Mouse (Mus musculus): ENCODE data around the gene Wbp1. TPM values are rescaled to one million over a fixed set of nuclear protein-coding genes. Genes with fewer than 3 reads are reported as not detected.

Wbp1 gene
- polyA plus RNA-seq (2015; fragmentation: Illumina TruSeq; extraction: RNeasy Lipid Tissue Mini Kit (QIAGEN cat#74804); ENCODE audit: low read depth, low replicate concordance), result 53.1 TPM

DNA sequence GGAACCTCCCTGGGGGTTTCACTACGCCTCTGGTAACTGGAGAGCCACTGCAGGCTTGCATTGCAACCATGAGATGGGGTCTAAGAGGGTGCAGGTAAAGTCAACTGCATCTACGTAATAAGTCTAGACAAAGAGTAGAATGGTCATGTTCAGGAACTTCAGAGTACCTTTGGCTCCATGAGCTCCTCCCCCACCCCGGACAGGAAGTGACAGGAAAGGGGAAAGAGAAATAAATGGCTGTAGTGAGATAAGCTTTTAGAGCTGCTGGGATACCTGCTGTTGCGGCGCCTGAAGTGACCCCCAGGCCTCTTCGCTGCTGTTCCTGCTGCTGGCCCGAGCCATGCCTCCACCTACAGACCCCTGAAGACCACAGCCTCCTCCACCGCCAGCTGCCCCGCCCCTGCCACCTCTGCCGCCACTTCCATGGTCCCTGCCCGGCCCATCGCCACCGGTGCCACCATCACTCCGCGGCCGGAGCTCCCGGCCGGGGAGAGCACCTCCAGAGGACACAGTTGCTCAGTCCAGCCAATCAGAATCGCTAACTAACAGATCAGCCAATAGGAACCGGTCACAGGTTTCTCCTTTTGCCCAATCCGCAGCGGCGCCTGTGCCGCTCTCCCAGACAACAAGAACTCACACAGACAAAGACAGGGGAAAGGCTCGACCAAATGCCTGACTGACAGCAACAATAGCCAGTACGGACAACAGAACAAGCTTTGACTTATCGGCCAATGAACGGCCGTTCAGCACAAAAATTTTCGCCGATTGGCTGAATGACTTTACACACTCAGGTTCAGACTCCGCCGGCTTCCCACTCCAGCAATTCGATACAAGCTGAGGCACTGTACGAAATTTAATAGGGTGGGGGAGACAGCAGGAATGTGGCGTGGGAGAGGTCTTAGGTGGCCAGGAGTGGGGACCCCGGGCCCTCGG is at the start of gene Wbp1:
Wbp1 (minus strand) TSS at position 630 of the 933 bp plus-strand sequence.

DNA sequence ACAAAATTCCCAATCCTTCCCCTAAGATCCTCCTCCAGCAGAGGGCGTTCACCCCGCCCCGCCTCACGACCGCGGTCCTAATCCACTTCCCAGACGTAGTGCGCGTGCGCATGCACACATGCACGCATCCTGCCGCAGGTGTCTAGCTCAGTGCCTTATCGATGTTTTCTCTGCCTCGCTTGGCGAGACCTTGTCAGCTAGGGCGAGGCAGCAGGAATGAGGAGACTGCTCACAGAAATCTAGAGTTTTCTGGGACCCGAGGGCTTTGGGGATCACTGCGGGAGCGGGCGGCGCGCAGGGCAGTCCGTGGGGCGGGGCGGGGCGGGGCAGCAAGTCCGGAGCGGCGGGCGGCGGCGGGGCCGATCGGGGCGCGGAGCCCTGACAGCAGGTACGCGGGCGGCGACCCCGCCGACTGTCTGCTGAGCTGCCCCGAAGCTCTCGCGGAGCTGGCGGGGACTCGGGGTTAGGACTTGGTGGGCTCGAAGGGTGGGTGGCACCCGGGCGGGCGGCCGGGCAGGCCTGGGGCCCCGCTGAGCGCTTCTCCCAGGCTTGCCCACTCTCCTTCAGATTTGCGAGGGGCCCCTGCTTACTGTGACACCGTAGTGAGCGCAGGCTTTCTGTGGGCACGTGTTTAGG is 44.4 kb upstream of the Wbp1 start, which contains the start of gene Dctn1:
Dctn1 (plus strand) TSS at position 314 of the 636 bp plus-strand sequence.

DNA sequence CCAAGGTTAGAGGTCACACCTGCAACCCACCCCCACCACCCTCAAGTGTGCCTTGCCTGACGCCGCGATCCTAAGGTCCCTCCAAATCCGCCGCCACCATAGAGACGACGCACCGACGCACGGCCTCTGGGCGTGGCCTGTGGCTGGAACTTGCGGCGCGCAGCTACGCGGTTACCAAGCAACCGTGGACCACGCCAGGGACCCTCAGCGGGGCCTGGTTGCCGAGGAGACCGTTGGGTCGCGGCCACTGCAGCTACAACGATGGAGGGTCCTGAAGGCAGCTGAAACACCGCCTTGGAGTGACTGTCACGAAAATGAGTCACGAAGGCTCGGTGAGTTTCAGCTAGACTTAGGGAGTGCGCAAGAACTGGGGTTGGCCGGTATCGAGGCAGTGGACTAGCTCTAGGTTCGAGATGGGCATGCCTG is 34.9 kb upstream of the Wbp1 start, which contains the start of the genes Wdr54 and 1700003E16Rik:
Wdr54 (minus strand) TSS at position 139 of the 426 bp plus-strand sequence.
1700003E16Rik (plus strand) TSS at position 146 of the 426 bp plus-strand sequence.

DNA sequence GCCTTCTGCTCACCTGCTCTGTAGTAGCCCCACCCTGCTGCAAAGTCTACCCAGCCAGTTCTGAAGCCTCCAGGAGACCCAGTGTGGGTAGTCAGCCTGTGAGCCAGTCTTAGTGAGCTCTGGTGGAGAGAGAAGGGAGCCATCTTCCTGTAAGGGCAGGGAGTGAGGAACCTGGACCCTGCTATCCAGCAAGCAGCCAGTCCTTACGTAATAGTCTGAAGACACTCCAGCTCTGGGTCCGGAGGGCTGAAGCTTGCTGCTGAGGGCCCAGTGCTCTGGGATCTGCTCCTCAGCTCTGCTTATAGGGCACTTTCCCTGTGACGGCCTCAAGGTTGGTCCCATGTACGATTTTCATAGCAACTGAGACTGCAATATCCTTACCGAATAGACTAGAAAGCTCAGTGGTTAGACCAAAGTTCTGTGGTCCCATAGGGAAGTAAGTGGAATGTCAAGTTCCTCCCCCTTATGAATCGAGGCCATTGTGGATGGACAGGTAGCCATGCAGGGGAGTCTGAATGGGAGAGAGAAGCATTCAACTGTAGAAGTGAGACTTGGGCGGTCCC is 13.7 kb upstream of the Wbp1 start, which contains the start of gene Rtkn:
Rtkn (plus strand) TSS at position 513 of the 563 bp plus-strand sequence.

DNA sequence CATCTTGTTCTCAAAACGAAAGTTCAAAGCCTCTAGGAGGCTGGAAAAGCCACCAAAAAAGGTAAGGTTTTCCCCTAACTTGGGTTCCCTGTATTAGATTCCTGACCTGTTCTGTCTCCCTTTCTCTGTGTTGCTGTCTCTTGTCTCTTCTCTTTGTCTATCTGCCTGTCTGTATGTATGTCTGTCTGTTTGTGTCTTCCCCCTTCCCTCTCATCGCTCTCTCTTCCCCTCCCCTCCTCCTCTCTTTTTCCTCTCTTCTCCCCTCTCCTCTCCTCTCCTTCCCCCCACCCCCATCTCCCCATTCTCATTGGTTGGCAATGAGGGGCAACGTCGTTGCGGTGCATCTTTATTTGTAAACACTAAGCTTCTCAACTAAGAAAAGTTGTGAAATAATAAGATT is 4.0 kb upstream of the Wbp1 start, which contains the start of gene Ino80b:
Ino80b (minus strand) TSS at position 101 of the 400 bp plus-strand sequence.

DNA sequence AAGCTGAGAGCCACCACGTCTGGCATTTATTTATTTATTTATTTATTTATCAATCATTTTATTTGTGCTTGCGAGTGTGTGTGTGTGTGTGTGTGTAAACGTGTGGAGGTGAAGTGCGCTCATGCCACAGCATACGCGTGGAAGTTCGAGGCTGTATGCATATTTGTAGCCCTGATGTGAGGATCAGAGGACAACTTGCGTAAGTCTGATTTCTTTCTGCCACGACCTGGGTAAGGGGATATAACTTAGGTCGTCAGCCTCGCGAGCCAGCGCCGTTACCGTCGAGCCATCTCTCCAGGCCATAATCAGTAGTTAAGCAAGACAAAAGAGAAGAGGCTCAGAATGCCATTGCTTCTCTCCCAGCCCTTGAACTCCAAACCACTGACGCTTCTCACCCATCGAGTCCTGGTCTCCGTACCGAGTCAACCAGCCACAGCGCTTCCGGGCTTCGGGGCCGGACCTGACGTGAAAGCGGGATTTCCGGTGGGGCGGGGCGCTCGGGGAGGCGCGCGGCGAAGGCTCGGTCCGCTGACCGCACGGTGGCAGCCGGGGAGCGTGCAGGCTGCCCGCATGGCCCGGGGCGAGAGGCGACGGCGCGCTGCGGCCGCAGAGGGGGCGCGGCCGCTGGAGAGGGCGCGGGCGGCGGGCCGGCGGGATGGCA is 6.2 kb downstream of the Wbp1 start, which contains the start of gene Mogs:
Mogs (plus strand) TSS at position 486 of the 661 bp plus-strand sequence.

DNA sequence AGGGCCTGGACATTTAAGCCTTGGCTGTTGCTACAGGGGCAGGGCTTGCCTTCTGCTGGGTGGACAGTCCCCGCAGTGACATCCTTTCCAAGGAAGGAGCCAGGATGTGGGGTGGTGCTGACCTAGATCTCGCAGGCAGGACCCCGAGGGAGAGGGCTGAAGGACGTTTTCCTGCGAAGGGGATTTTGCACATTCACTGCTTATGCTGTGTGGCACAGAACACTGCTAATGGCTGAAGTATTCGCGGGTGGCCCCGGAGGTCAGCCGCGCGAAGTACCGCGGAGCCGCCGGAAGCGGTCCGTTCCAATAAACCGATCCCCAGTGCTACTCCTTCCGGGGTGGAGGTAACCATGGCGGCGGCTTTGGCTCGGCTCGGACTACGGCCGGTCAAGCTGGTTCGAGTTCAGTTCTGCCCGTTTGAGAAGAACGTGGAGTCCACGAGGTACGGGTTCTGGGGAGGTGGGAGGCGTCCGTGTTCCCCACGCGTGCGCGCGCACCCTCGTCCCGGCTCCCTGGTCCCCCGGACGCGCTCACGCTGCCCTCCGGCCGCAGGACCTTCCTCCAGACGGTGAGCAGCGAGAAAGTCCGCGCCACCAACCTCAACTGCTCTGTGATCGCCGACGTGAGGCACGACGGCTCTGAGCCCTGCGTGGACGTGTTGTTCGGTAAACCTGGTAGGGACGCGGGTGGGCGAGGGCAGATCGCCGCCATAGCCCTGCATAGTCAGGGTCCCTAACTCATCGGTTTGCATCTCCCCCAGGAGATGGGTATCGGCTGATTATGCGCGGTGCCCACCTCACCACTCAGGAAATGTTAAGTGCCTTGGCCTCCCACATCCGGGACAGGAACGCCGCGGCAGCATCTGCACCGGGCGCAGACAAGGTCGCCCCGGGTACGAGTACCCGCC is 12.3 kb downstream of the Wbp1 start, which contains the start of gene Mrpl53:
Mrpl53 (plus strand) TSS at position 279 of the 907 bp plus-strand sequence.

DNA sequence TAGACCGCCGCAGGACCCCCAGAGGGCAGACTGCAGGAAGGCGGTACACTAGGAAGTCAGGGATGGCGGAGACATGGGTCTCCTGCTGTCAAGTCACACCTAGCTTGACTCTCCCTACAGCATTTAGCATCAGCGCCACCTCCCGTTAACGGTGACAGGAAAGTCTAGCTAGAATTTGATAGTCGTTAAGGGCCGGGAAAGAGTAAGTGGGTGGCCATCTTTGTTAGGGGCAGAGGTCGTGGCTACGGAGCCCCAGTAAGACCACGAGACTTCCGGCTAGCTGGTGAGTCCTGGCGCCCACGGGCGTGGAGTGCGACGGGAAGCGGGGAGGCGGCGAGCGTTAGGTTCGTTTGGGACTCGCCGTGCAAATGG is 20.1 kb downstream of the Wbp1 start, which contains the start of the genes Ccdc142 and Gm42688:
Ccdc142 (plus strand) TSS at position 286 of the 372 bp plus-strand sequence.
Gm42688 (plus strand) TSS at position 302 of the 372 bp plus-strand sequence.

DNA sequence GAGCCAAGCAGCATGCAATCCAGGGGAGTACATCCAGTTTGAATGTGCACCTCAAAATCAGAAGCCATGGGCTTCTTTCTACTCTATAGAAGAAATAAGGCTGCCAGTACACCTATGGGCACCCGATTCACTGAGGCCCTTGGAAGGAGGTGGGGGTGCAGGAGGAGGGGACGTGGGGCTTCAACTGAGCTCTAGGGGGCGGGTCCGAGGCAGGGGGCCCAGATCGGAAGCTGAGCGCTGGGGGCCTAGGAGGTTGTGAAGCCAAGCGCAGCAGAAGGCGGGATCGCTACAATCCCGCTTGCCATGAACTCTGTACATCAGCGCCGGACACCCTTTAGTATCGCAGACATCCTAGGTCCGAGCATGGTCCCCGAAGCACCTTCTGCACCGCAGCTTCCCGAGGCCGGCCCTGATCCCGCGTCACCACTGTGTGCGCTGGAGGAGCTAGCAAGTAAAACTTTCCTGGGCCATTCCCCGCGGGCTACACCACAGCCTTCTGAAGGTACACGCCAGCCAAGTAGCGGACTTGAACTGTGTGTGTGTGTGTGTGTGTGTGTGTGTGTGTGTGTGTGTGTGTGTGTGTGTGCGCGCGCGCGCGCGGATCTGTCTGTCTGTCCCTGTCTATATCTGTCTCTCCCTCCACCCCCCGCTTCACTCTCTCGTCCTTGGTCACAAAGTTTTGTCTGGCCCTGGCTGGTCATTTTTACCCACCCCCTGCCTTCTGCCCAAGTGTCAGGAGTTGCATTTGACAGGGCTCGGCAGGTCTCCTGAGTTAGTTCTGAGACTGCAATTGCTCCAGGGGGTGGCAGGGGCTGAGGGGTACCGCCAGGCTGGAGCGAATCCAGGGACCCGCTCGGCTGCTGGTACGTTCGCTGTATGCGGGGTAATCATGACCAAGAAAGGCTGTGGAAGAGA is 35.0 kb downstream of the Wbp1 start, which contains the start of gene Lbx2:
Lbx2 (plus strand) TSS at position 247 of the 915 bp plus-strand sequence.

DNA sequence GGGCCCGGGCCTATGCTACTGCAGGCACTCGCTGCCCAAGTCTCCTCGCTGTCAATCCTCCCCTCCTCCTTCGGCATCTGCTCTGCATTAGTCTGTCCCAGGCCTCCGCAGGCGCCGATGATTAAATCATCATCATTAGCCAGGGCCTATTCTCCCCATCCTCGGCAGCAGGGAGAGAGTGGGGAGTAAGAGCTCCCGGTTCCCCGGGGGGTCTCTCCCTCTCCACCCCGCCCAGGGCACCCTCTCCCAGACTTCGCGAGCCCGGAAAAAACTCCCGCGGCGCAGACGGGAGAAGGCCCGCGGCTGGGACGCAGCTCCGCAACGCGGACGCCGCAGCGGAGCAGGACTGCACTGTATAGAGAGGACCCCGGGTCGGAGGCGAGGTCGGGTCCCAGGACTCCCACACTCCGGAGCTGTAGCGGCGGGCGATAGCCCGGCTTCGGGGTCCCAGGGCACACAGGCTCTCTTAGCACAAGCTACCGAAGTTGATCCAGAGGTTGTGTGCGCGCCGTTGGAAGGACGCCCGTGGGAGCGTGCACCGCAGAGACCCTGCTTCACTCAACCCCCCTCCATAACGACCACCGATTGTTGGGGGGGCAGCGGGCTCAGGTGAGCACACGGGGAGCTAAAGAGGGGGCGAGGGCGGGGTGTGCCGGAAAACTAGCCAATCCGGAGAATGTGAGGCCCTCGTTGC is 43.6 kb downstream of the Wbp1 start, which contains the start of gene Pcgf1:
Pcgf1 (plus strand) TSS at position 240 of the 694 bp plus-strand sequence.

DNA sequence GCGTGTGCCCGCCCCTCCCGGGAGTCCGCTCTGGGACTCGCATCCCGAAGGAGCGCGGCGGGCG is 51.3 kb downstream of the Wbp1 start, which contains the start of gene Tlx2:
Tlx2 (minus strand) TSS at position 47 of the 64 bp plus-strand sequence.

Other genes with a start within 250 kb of the Wbp1 start
- 24.2 TPM for gene Sema4f, start 181.8 kb downstream of the Wbp1 start, polyA plus RNA-seq (2015; fragmentation: Illumina TruSeq; extraction: RNeasy Lipid Tissue Mini Kit (QIAGEN cat#74804); ENCODE audit: low read depth, low replicate concordance)
- not detected for gene M1ap, start 174.7 kb downstream of the Wbp1 start, polyA plus RNA-seq (2015; fragmentation: Illumina TruSeq; extraction: RNeasy Lipid Tissue Mini Kit (QIAGEN cat#74804); ENCODE audit: low read depth, low replicate concordance)
- gene Dok1, start 88.1 kb downstream of the Wbp1 start, polyA plus RNA-seq (2015; fragmentation: Illumina TruSeq; extraction: RNeasy Lipid Tissue Mini Kit (QIAGEN cat#74804); ENCODE audit: low read depth, low replicate concordance), result 1.1 TPM
- 3.7 TPM for gene Loxl3, start 87.4 kb downstream of the Wbp1 start, polyA plus RNA-seq (2015; fragmentation: Illumina TruSeq; extraction: RNeasy Lipid Tissue Mini Kit (QIAGEN cat#74804); ENCODE audit: low read depth, low replicate concordance)
- 130 TPM for gene Aup1, start 67.0 kb downstream of the Wbp1 start, polyA plus RNA-seq (2015; fragmentation: Illumina TruSeq; extraction: RNeasy Lipid Tissue Mini Kit (QIAGEN cat#74804); ENCODE audit: low read depth, low replicate concordance)
- 47.0 TPM for gene Htra2, start 66.3 kb downstream of the Wbp1 start, polyA plus RNA-seq (2015; fragmentation: Illumina TruSeq; extraction: RNeasy Lipid Tissue Mini Kit (QIAGEN cat#74804); ENCODE audit: low read depth, low replicate concordance)
- 0.34 TPM for gene Dqx1, start 63.7 kb downstream of the Wbp1 start, polyA plus RNA-seq (2015; fragmentation: Illumina TruSeq; extraction: RNeasy Lipid Tissue Mini Kit (QIAGEN cat#74804); ENCODE audit: low read depth, low replicate concordance)
- gene Tlx2, start 51.3 kb downstream of the Wbp1 start, polyA plus RNA-seq (2015; fragmentation: Illumina TruSeq; extraction: RNeasy Lipid Tissue Mini Kit (QIAGEN cat#74804); ENCODE audit: low read depth, low replicate concordance), result not detected
- 39.5 TPM for gene Pcgf1, start 43.7 kb downstream of the Wbp1 start, polyA plus RNA-seq (2015; fragmentation: Illumina TruSeq; extraction: RNeasy Lipid Tissue Mini Kit (QIAGEN cat#74804); ENCODE audit: low read depth, low replicate concordance)
- gene Lbx2, start 35.2 kb downstream of the Wbp1 start, polyA plus RNA-seq (2015; fragmentation: Illumina TruSeq; extraction: RNeasy Lipid Tissue Mini Kit (QIAGEN cat#74804); ENCODE audit: low read depth, low replicate concordance), result not detected
- gene Ccdc142, start 20.0 kb downstream of the Wbp1 start, polyA plus RNA-seq (2015; fragmentation: Illumina TruSeq; extraction: RNeasy Lipid Tissue Mini Kit (QIAGEN cat#74804); ENCODE audit: low read depth, low replicate concordance), result 1.9 TPM
- 4.3 TPM for gene Gm42688, start 19.9 kb downstream of the Wbp1 start, polyA plus RNA-seq (2015; fragmentation: Illumina TruSeq; extraction: RNeasy Lipid Tissue Mini Kit (QIAGEN cat#74804); ENCODE audit: low read depth, low replicate concordance)
- 109 TPM for gene Mrpl53, start 12.5 kb downstream of the Wbp1 start, polyA plus RNA-seq (2015; fragmentation: Illumina TruSeq; extraction: RNeasy Lipid Tissue Mini Kit (QIAGEN cat#74804); ENCODE audit: low read depth, low replicate concordance)
- 21.4 TPM for gene Mogs, start 6.1 kb downstream of the Wbp1 start, polyA plus RNA-seq (2015; fragmentation: Illumina TruSeq; extraction: RNeasy Lipid Tissue Mini Kit (QIAGEN cat#74804); ENCODE audit: low read depth, low replicate concordance)
- gene Ino80b, start 3.9 kb upstream of the Wbp1 start, polyA plus RNA-seq (2015; fragmentation: Illumina TruSeq; extraction: RNeasy Lipid Tissue Mini Kit (QIAGEN cat#74804); ENCODE audit: low read depth, low replicate concordance), result 16.5 TPM
- gene Rtkn, start 13.9 kb upstream of the Wbp1 start, polyA plus RNA-seq (2015; fragmentation: Illumina TruSeq; extraction: RNeasy Lipid Tissue Mini Kit (QIAGEN cat#74804); ENCODE audit: low read depth, low replicate concordance), result 108 TPM
- 30.7 TPM for gene Wdr54, start 34.8 kb upstream of the Wbp1 start, polyA plus RNA-seq (2015; fragmentation: Illumina TruSeq; extraction: RNeasy Lipid Tissue Mini Kit (QIAGEN cat#74804); ENCODE audit: low read depth, low replicate concordance)
- 25.7 TPM for gene 1700003E16Rik, start 34.8 kb upstream of the Wbp1 start, polyA plus RNA-seq (2015; fragmentation: Illumina TruSeq; extraction: RNeasy Lipid Tissue Mini Kit (QIAGEN cat#74804); ENCODE audit: low read depth, low replicate concordance)
- 208 TPM for gene Dctn1, start 44.4 kb upstream of the Wbp1 start, polyA plus RNA-seq (2015; fragmentation: Illumina TruSeq; extraction: RNeasy Lipid Tissue Mini Kit (QIAGEN cat#74804); ENCODE audit: low read depth, low replicate concordance)
- gene Slc4a5, start 98.3 kb upstream of the Wbp1 start, polyA plus RNA-seq (2015; fragmentation: Illumina TruSeq; extraction: RNeasy Lipid Tissue Mini Kit (QIAGEN cat#74804); ENCODE audit: low read depth, low replicate concordance), result 1.6 TPM
- gene Mthfd2, start 204.3 kb upstream of the Wbp1 start, polyA plus RNA-seq (2015; fragmentation: Illumina TruSeq; extraction: RNeasy Lipid Tissue Mini Kit (QIAGEN cat#74804); ENCODE audit: low read depth, low replicate concordance), result 11.2 TPM
- 20.1 TPM for gene Mob1a, start 204.5 kb upstream of the Wbp1 start, polyA plus RNA-seq (2015; fragmentation: Illumina TruSeq; extraction: RNeasy Lipid Tissue Mini Kit (QIAGEN cat#74804); ENCODE audit: low read depth, low replicate concordance)
- 79.8 TPM for gene Bola3, start 227.6 kb upstream of the Wbp1 start, polyA plus RNA-seq (2015; fragmentation: Illumina TruSeq; extraction: RNeasy Lipid Tissue Mini Kit (QIAGEN cat#74804); ENCODE audit: low read depth, low replicate concordance)

Data from brain, adult 10 weeks (tissue).